Mouse (Mus musculus): ENCODE results near the gene Ccdc187.

The Ccdc187 gene

DNA sequence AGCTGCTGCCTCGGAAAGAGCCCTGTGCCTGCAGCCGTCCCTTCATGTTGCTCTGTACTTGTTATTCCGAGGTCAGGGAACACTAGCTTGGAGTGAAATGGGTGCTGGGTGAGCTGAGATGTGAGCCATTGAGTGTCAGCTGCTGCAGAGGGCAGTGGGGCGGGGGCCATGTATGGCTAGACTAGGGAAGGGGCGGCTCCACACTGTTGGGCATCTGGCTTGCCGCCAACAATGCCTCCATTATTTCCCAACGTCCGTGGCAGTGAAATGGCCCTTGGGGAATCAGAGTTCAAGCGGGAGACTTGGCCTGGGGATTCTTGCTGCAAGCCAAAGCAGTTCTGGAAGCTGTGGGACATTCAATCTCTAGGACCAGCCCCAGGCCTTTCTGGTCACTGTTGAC lies 86.8 kb downstream of the Ccdc187 start:
- no peak for DNase-seq

- no peak for DNase-seq
Observed at GRCm38 (mm10) chr2:26205761-26206160, 88.6 kb downstream of the Ccdc187 start.

- no peak for DNase-seq
Observed at GRCm38 (mm10) chr2:26205126-26205525, 89.2 kb downstream of the Ccdc187 start.

DNA sequence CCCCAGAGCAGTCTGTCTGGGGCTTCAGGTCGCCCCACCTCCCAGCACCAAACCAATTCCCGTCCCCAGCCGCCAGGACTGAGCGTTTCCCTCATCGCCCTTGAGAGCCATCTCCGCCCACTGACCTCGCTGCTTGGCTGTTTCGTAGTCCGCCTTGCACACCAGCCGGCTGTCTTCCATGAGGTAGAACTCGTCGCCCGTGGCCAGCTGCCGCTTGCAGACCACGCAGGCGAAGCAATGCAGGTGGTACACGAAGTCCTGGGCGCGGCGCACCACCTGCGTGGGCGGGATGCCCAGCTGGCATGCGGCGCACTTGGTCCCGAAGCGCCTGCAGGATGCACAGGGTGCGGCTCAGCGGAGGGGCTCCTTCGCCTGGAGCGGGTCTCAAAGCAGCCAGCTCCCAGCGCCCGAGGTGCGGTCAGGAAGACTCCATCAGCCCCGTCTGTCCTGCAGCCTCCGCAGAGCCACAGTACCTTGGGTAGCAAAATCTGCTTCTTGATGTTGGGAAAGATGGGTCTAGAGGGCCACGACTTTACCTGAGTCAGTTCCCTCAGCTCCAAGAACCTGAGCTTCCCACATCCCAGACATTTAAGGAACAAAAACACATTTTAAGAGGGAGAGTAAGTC lies 91.4 kb downstream of the Ccdc187 start:
- no peak for DNase-seq

GRCm38 (mm10) chr2:26201926-26202848 lies 92.2 kb downstream of the Ccdc187 start:
- DNase-seq: no peak

GRCm38 (mm10) chr2:26198488-26198887 lies 95.9 kb downstream of the Ccdc187 start:
- DNase-seq: peak; percentile 21

DNA sequence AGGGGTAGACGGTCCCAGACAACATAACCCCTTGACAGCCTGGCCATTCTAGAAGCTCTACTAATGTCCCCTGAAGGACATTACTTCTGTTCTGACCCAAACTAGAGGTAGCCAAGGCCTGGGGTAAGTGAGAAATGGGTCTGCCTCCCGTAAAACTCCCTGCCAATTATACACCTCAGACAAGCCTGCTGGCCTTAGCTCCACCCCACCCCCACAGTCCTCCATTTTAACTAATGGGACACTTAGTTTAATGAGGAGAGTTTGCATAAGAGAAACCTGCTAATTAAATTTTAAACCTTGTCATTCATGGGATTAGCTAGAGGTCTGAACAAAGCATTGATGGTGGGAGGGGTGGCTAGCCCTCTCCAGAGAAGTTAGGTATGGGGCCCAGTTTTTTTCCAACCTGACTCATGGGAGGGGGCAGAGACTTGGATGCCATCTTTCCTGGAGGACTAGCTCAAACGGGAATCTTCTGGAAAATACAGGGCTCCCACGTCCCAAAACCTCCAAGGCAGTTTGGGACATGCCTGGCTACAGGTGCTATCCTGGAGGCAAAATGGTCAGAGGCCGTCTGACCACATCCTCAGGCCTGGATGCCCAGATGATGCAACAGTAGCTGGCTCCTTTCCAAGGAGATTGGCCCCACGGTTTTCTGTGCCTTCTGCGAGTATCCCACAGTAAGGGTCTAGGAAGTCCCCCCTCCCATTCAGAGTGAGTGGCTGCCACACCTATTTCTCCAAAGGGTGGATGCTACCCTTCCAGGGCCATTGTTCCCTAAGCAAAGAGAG lies 99.6 kb downstream of the Ccdc187 start:
- no peak for DNase-seq

All from lung, postnatal 36 days (tissue).